Mouse (Mus musculus) CH12.LX (cell line): ENCODE results near the gene Olfr549.

Experiments
- CTCF ChIP-seq, 2 experiments: IDR thresholded peaks in 1 of 2; conservative IDR thresholded peaks in 1 of 2; 2 replicates each; pipeline ENCODE4 v1.5.1; 2011 to 2012; ENCODE audit warnings: low read depth in 2 of 2, low read length in 2 of 2, improper control_type of control experiment in 1 of 2, inconsistent platforms in 1 of 2, mild to moderate bottlenecking in 1 of 2, moderate library complexity in 1 of 2
- ELF1 ChIP-seq: IDR thresholded peaks from 2 replicates; pipeline ENCODE4 v1.6.1; 2014; ENCODE audit warnings: low read depth, mild to moderate bottlenecking, inconsistent platforms, low read length, improper control_type of control experiment
- ETS1 ChIP-seq: conservative IDR thresholded peaks from 2 replicates; pipeline ENCODE4 v1.6.1; 2012; ENCODE audit warnings: low read depth, mild to moderate bottlenecking, inconsistent platforms, low read length, improper control_type of control experiment, moderate library complexity
- HCFC1 ChIP-seq: IDR thresholded peaks from 2 replicates; pipeline ENCODE4 v1.6.1; 2012; ENCODE audit warnings: low read depth, mild to moderate bottlenecking, inconsistent platforms, low read length, improper control_type of control experiment
- JUN ChIP-seq: IDR thresholded peaks from 2 replicates; pipeline ENCODE4 v1.6.1; 2011; ENCODE audit warnings: low read depth, mild to moderate bottlenecking, low read length, improper control_type of control experiment, moderate library complexity; ENCODE audit not compliant: insufficient read depth
- MAFK ChIP-seq: IDR thresholded peaks from 2 replicates; pipeline ENCODE4 v1.6.1; 2011; ENCODE audit warnings: low read length, improper control_type of control experiment; ENCODE audit not compliant: insufficient replicate concordance
- MEF2A ChIP-seq: IDR thresholded peaks from 2 replicates; pipeline ENCODE4 v1.6.1; 2014; ENCODE audit warnings: low read depth, mild to moderate bottlenecking, inconsistent platforms, low read length, improper control_type of control experiment, borderline replicate concordance
- NRF1 ChIP-seq: IDR thresholded peaks from 2 replicates; pipeline ENCODE4 v1.6.1; 2014; ENCODE audit warnings: low read depth, mild to moderate bottlenecking, inconsistent platforms, low read length, improper control_type of control experiment, moderate library complexity
- POLR2A ChIP-seq: IDR thresholded peaks from 2 replicates; pipeline ENCODE4 v1.6.1; 2011; ENCODE audit warnings: low read depth, mild to moderate bottlenecking, improper control_type of control experiment, low read length
- RCOR1 ChIP-seq: conservative IDR thresholded peaks from 2 replicates; pipeline ENCODE4 v1.6.1; 2012; ENCODE audit warnings: low read depth, mild to moderate bottlenecking, inconsistent platforms, low read length, improper control_type of control experiment
- SIN3A ChIP-seq: IDR thresholded peaks from 2 replicates; pipeline ENCODE4 v1.6.1; 2012; ENCODE audit warnings: low read length, improper control_type of control experiment, inconsistent platforms
- TBP ChIP-seq: conservative IDR thresholded peaks from 2 replicates; pipeline ENCODE4 v1.6.1; 2011; ENCODE audit warnings: low read depth, low read length, improper control_type of control experiment
- TCF12 ChIP-seq: IDR thresholded peaks from 2 replicates; pipeline ENCODE4 v1.6.1; 2014; ENCODE audit warnings: low read depth, mild to moderate bottlenecking, inconsistent platforms, low read length, improper control_type of control experiment
- UBTF ChIP-seq: IDR thresholded peaks from 2 replicates; pipeline ENCODE4 v1.6.1; 2012; ENCODE audit warnings: low read depth, mild to moderate bottlenecking, inconsistent platforms, low read length, improper control_type of control experiment, moderate library complexity

DNA sequence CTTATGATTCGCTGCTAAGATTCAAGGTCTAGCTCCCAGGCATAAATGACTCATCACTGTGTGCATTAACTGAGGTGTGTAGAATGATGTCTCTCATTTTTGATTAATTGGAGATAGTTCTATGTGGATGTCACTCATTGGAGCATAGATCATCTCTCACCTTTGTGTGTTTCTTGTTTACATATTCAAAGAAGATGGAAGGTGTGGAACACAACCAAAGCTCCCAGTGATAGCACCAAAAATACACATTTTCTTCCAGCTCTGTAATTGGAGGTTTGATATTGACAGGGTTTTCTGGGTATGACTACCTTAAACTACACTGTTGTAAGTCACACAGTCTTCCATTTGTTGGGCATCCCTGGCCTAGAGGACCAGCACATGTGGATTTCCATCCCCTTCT lies 15.2 kb upstream of the Olfr549 start, which contains the start of gene Olfr547:
- TF ChIP-seq HCFC1 (no peak), ELF1 (no peak), TCF12 (no peak), UBTF (no peak), CTCF (conservative IDR thresholded peaks at IDR 0.05 in 1 of 2, IDR thresholded peaks at IDR 0.05 in 1 of 2; ENCODE audit: low read depth in 2 of 2, low read length in 2 of 2) (no peak), POLR2A (no peak), RCOR1 (no peak), TBP (no peak), MAFK (no peak), MEF2A (no peak), ETS1 (no peak), SIN3A (no peak), JUN (no peak), NRF1 (no peak)
